Mouse (Mus musculus) ES-Bruce4 (cell line): ENCODE data around the gene Slc25a29. TPM values are rescaled to one million over a fixed set of nuclear protein-coding genes. Genes with fewer than 3 reads are reported as not detected.

Experiments used
- H3K27ac ChIP-seq: 2 replicates; pipeline ENCODE4 v1.5.1; 2012; ENCODE audit warnings: low read length, inconsistent platforms; ENCODE audit not compliant: insufficient read depth
- H3K27me3 ChIP-seq: 2 replicates; pipeline ENCODE4 v1.6.1; 2012; ENCODE audit warnings: mild to moderate bottlenecking, low read length, inconsistent platforms; ENCODE audit not compliant: control insufficient read depth, poor library complexity, insufficient read depth, severe bottlenecking
- H3K36me3 ChIP-seq: 2 replicates; pipeline ENCODE4 v1.6.1; 2012; ENCODE audit warnings: inconsistent platforms, mild to moderate bottlenecking, low read length, moderate library complexity; ENCODE audit not compliant: control insufficient read depth, poor library complexity, insufficient read depth, severe bottlenecking
- H3K4me1 ChIP-seq: one replicate; pipeline ENCODE4 v1.8.1; 2011; ENCODE audit warnings: low read length; ENCODE audit not compliant: control insufficient read depth, insufficient read depth
- H3K4me3 ChIP-seq: 2 replicates; pipeline ENCODE4 v1.5.1; 2011; ENCODE audit warnings: low read depth, mild to moderate bottlenecking, low read length
- H3K9ac ChIP-seq: 2 replicates; pipeline ENCODE4 v1.6.1; 2012; ENCODE audit warnings: low read depth, mild to moderate bottlenecking, inconsistent platforms; ENCODE audit not compliant: poor library complexity, severe bottlenecking
- H3K9me3 ChIP-seq: replicated peaks from 2 replicates; pipeline ENCODE4 v1.6.1; 2012; ENCODE audit warnings: mild to moderate bottlenecking, low read length, inconsistent platforms; ENCODE audit not compliant: control insufficient read depth, poor library complexity, insufficient read depth, severe bottlenecking
- CTCF ChIP-seq: IDR thresholded peaks from one replicate; pipeline ENCODE4 v1.8.1; 2011; ENCODE audit warnings: low read depth, low read length
- EP300 ChIP-seq: IDR thresholded peaks from 2 replicates; pipeline ENCODE4 v1.6.1; 2011; ENCODE audit warnings: low read depth, low read length; ENCODE audit not compliant: insufficient read depth
- POLR2A ChIP-seq: IDR thresholded peaks from one replicate; pipeline ENCODE4 v1.8.1; 2011; ENCODE audit warnings: low read length; ENCODE audit not compliant: insufficient read depth
- polyA plus RNA-seq: library from polyadenylated mRNA; stranded (reverse); fragments of >200 nt; gene quantifications from 2 replicates; pipeline ENCODE4 v1.2.4, GENCODE M21; 2011; ENCODE audit warnings: low read depth; ENCODE audit not compliant: missing spikeins, insufficient read depth, insufficient read length

The Slc25a29 gene
- polyA plus RNA-seq, 1 experiment = 0.51 TPM

DNA sequence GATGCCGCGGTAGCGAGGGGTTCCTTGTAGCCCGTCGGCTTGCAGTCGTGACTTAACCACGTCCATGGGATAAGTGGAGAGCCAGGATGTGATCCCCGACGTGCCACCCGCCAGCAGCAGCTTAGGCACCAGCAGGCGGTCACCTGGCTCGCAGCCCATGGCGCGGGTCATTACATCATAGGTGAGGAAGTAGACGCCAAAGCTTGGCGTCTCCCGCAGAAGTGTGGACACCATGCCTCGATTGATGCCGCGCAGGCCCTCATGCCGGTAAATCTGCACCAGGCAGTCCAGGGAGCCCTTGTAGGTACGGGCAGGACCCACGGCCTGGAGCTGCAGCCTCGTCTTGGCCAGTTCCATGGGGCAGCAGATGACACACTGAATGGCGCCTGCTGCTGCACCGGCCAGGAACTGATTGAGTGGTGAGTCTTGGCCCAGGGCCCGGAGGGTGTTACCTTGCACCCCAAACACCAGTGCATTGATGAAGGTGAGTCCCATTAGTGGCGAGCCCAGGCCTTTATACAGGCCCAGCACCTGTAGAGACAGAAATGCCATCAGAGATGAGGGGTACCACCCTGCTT, 8.6 kb downstream of the Slc25a29 start:
- H3K27me3 ChIP-seq = no peaks in the 10 kb centered on the region
- H3K4me1 ChIP-seq = no peaks in the 10 kb centered on the region
- no peak overlapping the region for H3K27ac ChIP-seq
- H3K36me3 ChIP-seq = no peaks in the 10 kb centered on the region
- no peak overlapping the region; the same call in 1 of the 2 replicates for H3K4me3 ChIP-seq
- no peaks in the 10 kb centered on the region for H3K9me3 ChIP-seq
- no peak for TF ChIP-seq POLR2A
- TF ChIP-seq CTCF = no peak
- no peak for TF ChIP-seq EP300
- H3K9ac ChIP-seq = no peak overlapping the region

DNA sequence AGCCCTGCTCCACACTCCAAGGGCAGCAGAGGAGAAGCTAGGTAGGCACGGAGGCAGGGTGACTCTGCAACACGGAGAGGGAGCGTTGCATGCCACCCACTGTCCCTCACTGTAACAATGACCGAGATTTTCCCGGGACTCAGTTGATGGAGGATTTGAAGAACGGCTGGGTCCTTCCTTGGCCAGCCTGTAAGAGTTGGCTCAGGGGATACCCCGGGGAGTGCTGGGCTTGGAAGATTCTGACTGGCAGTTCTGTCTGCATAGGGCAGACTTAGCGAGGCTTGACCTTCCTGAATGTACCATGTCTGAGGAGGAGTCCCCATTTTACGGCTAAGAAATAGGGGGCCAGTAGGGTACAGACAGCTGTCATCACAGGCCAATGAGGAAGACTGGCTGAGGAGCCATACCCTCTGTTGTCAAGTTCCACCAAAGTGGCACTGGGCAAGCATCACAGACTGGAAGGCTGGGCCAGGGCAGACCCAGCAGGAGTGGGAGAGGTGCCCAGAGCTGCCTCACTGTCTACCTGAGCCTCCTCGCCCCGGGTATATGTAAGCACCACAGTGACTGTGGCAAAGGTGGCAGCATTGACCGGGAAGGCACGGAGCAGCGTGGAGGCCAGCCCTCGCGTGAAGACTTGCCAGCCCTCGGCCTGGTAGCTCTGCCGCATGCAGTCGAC, 9.3 kb downstream of the Slc25a29 start:
- H3K36me3 ChIP-seq = no peaks in the 10 kb centered on the region
- no peaks in the 10 kb centered on the region for H3K4me1 ChIP-seq
- TF ChIP-seq EP300 (no peak), CTCF (no peak)
- no peaks in the 10 kb centered on the region for H3K27me3 ChIP-seq
- H3K4me3 ChIP-seq = no peak overlapping the region
- no peak overlapping the region for H3K27ac ChIP-seq
- H3K9me3 ChIP-seq = no peaks in the 10 kb centered on the region
- no peak overlapping the region for H3K9ac ChIP-seq

DNA sequence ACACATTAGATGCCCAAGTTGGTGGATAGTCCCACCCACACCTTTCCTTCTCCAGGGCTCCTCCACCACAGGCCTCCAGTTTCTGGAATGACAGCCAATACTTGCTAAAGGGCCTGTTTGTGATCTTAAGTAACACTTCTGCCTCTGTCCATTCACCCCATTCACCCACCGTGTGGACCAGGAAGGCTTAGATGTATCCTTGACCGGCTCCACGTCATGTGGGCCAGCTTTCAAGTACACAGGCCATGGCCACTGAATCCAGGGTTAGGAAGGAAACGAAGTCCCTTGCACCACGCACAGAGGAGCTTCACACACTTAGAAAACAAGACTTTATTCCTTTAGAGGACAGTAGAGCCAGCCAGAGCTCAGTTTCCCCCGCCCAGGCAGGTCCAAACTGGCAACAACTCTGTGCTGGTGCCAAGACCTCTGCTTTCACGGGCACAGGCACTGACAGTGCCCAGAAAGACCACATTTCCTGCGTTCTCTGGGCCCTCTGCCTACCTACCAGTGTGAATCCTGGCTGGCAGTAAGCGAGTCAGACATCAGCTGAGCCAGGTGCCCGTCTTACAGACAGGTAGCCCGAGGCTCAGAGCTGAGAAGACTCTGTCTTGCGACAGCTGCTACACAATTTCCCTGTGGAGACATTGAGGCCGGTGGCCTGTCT, 10.0 kb downstream of the Slc25a29 start:
- Histone ChIP-seq H3K4me3 (no peak overlapping the region), H3K27me3 (no peaks in the 10 kb centered on the region), H3K36me3 (no peaks in the 10 kb centered on the region), H3K9ac (no peak overlapping the region), H3K9me3 (no peaks in the 10 kb centered on the region), H3K27ac (no peak overlapping the region), H3K4me1 (no peaks in the 10 kb centered on the region)
- TF ChIP-seq CTCF = no peak
- no peak for TF ChIP-seq EP300
- TF ChIP-seq POLR2A = no peak

DNA sequence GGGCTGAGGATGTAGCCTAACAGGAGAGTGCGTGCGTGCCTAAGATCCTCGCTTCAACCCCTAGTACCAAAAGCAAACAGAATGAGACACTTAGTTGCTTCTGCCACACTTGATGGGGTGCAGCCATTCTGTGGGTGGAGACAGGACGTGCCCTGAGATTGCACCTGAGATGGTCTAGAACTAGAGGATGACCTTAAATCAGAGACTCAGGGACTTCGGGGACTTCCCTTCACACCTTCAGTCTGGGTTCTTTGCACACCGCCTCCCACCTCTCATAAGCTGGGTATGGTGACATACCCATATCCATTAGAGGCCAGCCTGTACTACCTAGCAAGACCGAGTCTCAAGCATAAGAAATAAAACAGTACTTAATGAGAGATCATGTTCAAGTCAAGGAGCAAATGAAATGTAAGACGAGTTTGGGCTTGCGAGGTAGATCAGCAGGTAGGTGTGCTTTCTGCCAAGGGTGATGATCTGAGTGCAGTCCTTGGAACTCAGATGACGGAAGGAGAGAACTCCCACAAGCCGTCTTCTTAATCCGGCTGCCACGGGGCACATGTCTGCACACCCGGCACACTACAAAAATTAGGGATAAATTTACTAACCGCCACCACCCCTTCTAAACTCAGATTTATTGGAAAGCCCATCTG, 11.3 kb downstream of the Slc25a29 start:
- Histone ChIP-seq H3K9me3 (no peaks in the 10 kb centered on the region), H3K27ac (no peak overlapping the region), H3K9ac (no peak overlapping the region), H3K4me1 (no peaks in the 10 kb centered on the region), H3K27me3 (no peaks in the 10 kb centered on the region), H3K4me3 (no peak overlapping the region), H3K36me3 (no peaks in the 10 kb centered on the region)
- TF ChIP-seq EP300 (no peak), CTCF (no peak), POLR2A (no peak)

DNA sequence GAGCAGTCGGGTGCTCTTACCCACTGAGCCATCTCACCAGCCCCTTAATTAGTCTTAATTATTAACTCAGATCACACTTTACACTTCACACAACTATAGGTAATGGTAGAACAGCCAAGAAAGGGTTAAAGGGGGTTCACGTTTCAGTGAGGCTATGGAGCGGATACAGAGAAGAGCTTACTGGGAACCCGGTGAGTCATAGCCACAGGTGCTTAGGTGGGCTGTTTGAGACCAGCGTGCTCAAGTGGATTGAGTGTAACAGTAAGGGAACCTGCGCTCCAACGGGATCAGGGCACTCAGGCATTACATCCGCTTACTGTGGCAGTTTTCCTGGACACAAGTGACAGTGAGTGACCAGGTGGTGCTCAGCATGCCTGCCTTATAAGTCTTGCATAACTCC, 12.6 kb downstream of the Slc25a29 start:
- Histone ChIP-seq H3K36me3 (no peaks in the 10 kb centered on the region), H3K4me3 (no peak overlapping the region)

DNA sequence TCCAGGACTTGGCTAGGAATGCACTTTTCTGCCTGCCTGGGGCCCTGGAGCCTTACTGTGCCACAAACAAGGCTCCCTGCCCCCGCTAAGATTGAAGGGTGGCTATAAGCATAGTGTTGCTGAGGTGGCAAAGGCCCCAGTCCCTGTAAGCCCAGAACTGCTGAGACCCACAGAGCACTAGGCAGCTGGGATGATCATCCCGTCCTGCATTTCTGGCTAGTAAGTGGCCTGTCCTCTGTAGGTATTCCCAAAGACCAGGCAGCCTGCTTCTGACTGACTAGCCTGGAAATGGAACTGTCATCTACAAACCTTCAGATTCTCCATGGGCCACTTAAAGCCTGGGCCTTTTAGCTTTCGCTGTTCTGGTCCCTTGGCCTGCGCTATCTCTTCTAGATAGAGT, 15.2 kb downstream of the Slc25a29 start:
- no peaks in the 10 kb centered on the region for H3K9me3 ChIP-seq
- peaks cover 10% of the 10 kb centered on the region for H3K36me3 ChIP-seq
- H3K4me1 ChIP-seq = no peaks in the 10 kb centered on the region
- no peak overlapping the region for H3K27ac ChIP-seq
- H3K4me3 ChIP-seq = no peak overlapping the region
- H3K9ac ChIP-seq = no peak overlapping the region
- H3K27me3 ChIP-seq = no peaks in the 10 kb centered on the region
- TF ChIP-seq EP300 = no peak
- TF ChIP-seq POLR2A = no peak
- no peak for TF ChIP-seq CTCF

More for the DNA sequence above, 12.6 kb downstream of the Slc25a29 start:
- Histone ChIP-seq H3K27ac (no peak overlapping the region), H3K9me3 (no peaks in the 10 kb centered on the region), H3K9ac (no peak overlapping the region), H3K4me1 (no peaks in the 10 kb centered on the region), H3K27me3 (no peaks in the 10 kb centered on the region)
- TF ChIP-seq POLR2A (no peak), EP300 (no peak), CTCF (no peak)
